Comparison of ENCODE assay signal across 8 mouse cellular contexts in genomic region chr6:124755306-124755705, GRCm38 (mm10). TPM values are rescaled to one million over a fixed set of nuclear protein-coding genes. Genes with fewer than 3 reads are reported as not detected.
DNase-seq lines count a peak whose midpoint lies in the region; ATAC-seq and TF ChIP-seq lines count a peak whose summit lies in the region.

No protein-coding gene starts in this region.

- DNase-seq in layer of hippocampus, adult 2 months (ENCODE audit: low spot score in 2 of 2): no peak
- DNase-seq in layer of hippocampus, adult 9-10 months (ENCODE audit: low spot score): no peak
- DNase-seq in embryonic facial prominence, embryonic 10.5 days (ENCODE audit: low spot score): no peak
- DNase-seq in hindbrain, postnatal 0 days (ENCODE audit: low spot score): no peak
- no peak for DNase-seq in layer of hippocampus, postnatal 14 days (ENCODE audit: low spot score in 2 of 2)
- no peak for DNase-seq in gastrocnemius, postnatal 14 days

- no peaks in the 10 kb centered on the region for H3K27me3 ChIP-seq in embryonic facial prominence, embryonic 10.5 days (replicated peaks; ENCODE audit: low read depth, poor library complexity, severe bottlenecking)
- no peaks in the 10 kb centered on the region for H3K27me3 ChIP-seq in hindbrain, postnatal 0 days (ENCODE audit: insufficient read depth, low read length)
- H3K27me3 ChIP-seq in myocyte (ENCODE audit: control insufficient read depth, insufficient read depth, insufficient read length): no peaks in the 10 kb centered on the region

- no peak for TF ChIP-seq CTCF in layer of hippocampus, adult 2 months (conservative IDR thresholded peaks at IDR 0.05)
- no peak for TF ChIP-seq CTCF in hindbrain, postnatal 0 days (IDR thresholded peaks at IDR 0.05; ENCODE audit: low read depth)

- no peak for ATAC-seq in hindbrain, postnatal 0 days
- no peak for ATAC-seq in cerebellum, adult (ENCODE audit: insufficient number of reproducible peaks, low FRiP score, low TSS enrichment)

- peaks cover 56% of the 10 kb centered on the region for H3K79me2 ChIP-seq in myocyte (ENCODE audit: control insufficient read depth, insufficient read depth)

- H3K4me2 ChIP-seq in hindbrain, postnatal 0 days (ENCODE audit: low read depth, low read length): peak overlapping the region; percentile 85
- H3K4me2 ChIP-seq in myocyte (ENCODE audit: low read depth): peak overlapping the region; percentile 72

- H3K9me3 ChIP-seq in embryonic facial prominence, embryonic 10.5 days: no peaks in the 10 kb centered on the region
- H3K9me3 ChIP-seq in hindbrain, postnatal 0 days (ENCODE audit: low read length): no peaks in the 10 kb centered on the region

- peak overlapping the region; percentile 94 for H3K27ac ChIP-seq in layer of hippocampus, adult 2 months
- peak overlapping the region; percentile 98 for H3K27ac ChIP-seq in embryonic facial prominence, embryonic 10.5 days (replicated peaks)
- H3K27ac ChIP-seq in hindbrain, postnatal 0 days: peak overlapping the region; percentile 97

- H3K4me3 ChIP-seq in layer of hippocampus, adult 2 months: peak overlapping the region; percentile 75
- H3K4me3 ChIP-seq in embryonic facial prominence, embryonic 10.5 days: peak overlapping the region; percentile 81
- H3K4me3 ChIP-seq in hindbrain, postnatal 0 days (ENCODE audit: low read length): peak overlapping the region; percentile 85
- H3K4me3 ChIP-seq in myocyte: peak overlapping the region; percentile 36

- H3K9ac ChIP-seq in hindbrain, postnatal 0 days (replicated peaks; ENCODE audit: low read length): peak overlapping the region; percentile 94

- peaks cover 46% of the 10 kb centered on the region for H3K4me1 ChIP-seq in embryonic facial prominence, embryonic 10.5 days
- peaks cover 34% of the 10 kb centered on the region for H3K4me1 ChIP-seq in hindbrain, postnatal 0 days (ENCODE audit: insufficient read depth, low read length)

- H3ac ChIP-seq in myocyte (ENCODE audit: control insufficient read depth, insufficient read length): peak overlapping the region; percentile 95

- 4% methylated on average over 3 of the region's 3 CpGs for WGBS in embryonic facial prominence, embryonic 10.5 days
- WGBS in hindbrain, postnatal 0 days: 5% methylated on average over 3 of the region's 3 CpGs

- peaks cover 25% of the 10 kb centered on the region for H3K36me3 ChIP-seq in embryonic facial prominence, embryonic 10.5 days (replicated peaks)
- no peaks in the 10 kb centered on the region for H3K36me3 ChIP-seq in hindbrain, postnatal 0 days (ENCODE audit: insufficient read depth, low read length)
- peaks cover 6% of the 10 kb centered on the region for H3K36me3 ChIP-seq in myocyte (ENCODE audit: control insufficient read depth, insufficient read depth)

- intact Hi-C loops in gastrocnemius, postnatal 14 days (cut with DNase I; ENCODE audit: low total_unique reads): no loop called here

- no peak for TF ChIP-seq POLR2A in myocyte (IDR thresholded peaks at IDR 0.05; ENCODE audit: insufficient read length, low read depth)

TF ChIP-seq in myocyte, 11 proteins besides CTCF, POLR2A, EP300 and RAD21:
- TF ChIP-seq TCF12 (IDR thresholded peaks at IDR 0.05; ENCODE audit: insufficient read depth, poor library complexity, severe bottlenecking): no peak
- no peak for TF ChIP-seq POLR2AphosphoS2 (IDR thresholded peaks at IDR 0.05; ENCODE audit: insufficient read length, low read depth)
- TF ChIP-seq CEBPB (IDR thresholded peaks at IDR 0.05; ENCODE audit: insufficient read depth, poor library complexity, severe bottlenecking): peak; percentile 50; the same call in 1 of the 2 replicates

RNA-seq across cellular contexts. Expression of gene Gm45234, which starts 0.5 kb away (rescaled TPM):
- total RNA-seq in layer of hippocampus, adult 2 months (2021): not detected
- not detected in 2 replicates for polyA plus RNA-seq in embryonic facial prominence, embryonic 10.5 days (2016; fragmentation: Nextera tagmentation; extraction: Ambion mirVana)
- 0.26 TPM in 1 of 2 replicates, not detected in the other for total RNA-seq in hindbrain, postnatal 0 days (2014; rRNA removed)
- not detected in 2 replicates for polyA plus RNA-seq in hindbrain, postnatal 0 days (2015; fragmentation: Nextera tagmentation; extraction: Ambion mirVana)
- not detected for polyA plus RNA-seq in myocyte (2012; fragmentation: generic; extraction: Trizol)
- total RNA-seq in layer of hippocampus, postnatal 14 days (2021): 1 to 10 TPM in 1 of 2 experiments, not detected in 1; 1.3 TPM
- total RNA-seq in gastrocnemius, postnatal 14 days (2021): not detected

RNA-seq across cellular contexts. Expression of gene Atn1, which starts 1.0 kb away (rescaled TPM):
- total RNA-seq in layer of hippocampus, adult 2 months (2021): 100 to 1,000 TPM; 159 to 164 TPM
- polyA plus RNA-seq in embryonic facial prominence, embryonic 10.5 days (2016; fragmentation: Nextera tagmentation; extraction: Ambion mirVana): 12.6 and 15.2 TPM in 2 replicates
- total RNA-seq in hindbrain, postnatal 0 days (2014; rRNA removed): 19.1 and 23.7 TPM in 2 replicates
- 19.9 and 21.3 TPM in 2 replicates for polyA plus RNA-seq in hindbrain, postnatal 0 days (2015; fragmentation: Nextera tagmentation; extraction: Ambion mirVana)
- polyA plus RNA-seq in myocyte (2012; fragmentation: generic; extraction: Trizol): 39.4 TPM
- total RNA-seq in layer of hippocampus, postnatal 14 days (2021): 100 to 1,000 TPM; 147 to 149 TPM
- total RNA-seq in gastrocnemius, postnatal 14 days (2021): 10 to 100 TPM; 30.8 to 35.8 TPM

RNA-seq across cellular contexts. Expression of gene Grcc10, which starts 14.1 kb away (rescaled TPM):
- total RNA-seq in layer of hippocampus, adult 2 months (2021): 100 to 1,000 TPM; 295 to 339 TPM
- 425 and 454 TPM in 2 replicates for polyA plus RNA-seq in embryonic facial prominence, embryonic 10.5 days (2016; fragmentation: Nextera tagmentation; extraction: Ambion mirVana)
- total RNA-seq in hindbrain, postnatal 0 days (2014; rRNA removed): 212 and 236 TPM in 2 replicates
- polyA plus RNA-seq in hindbrain, postnatal 0 days (2015; fragmentation: Nextera tagmentation; extraction: Ambion mirVana): 643 and 649 TPM in 2 replicates
- polyA plus RNA-seq in myocyte (2012; fragmentation: generic; extraction: Trizol): 287 TPM
- total RNA-seq in layer of hippocampus, postnatal 14 days (2021): 100 to 1,000 TPM; 297 to 325 TPM
- total RNA-seq in gastrocnemius, postnatal 14 days (2021): 100 to 1,000 TPM; 207 to 228 TPM

RNA-seq across cellular contexts. Expression of gene Eno2, which starts 14.2 kb away (rescaled TPM):
- total RNA-seq in layer of hippocampus, adult 2 months (2021): 1,000 to 10,000 TPM in 1 of 2 experiments, 100 to 1,000 TPM in 1; 981 to 1,025 TPM
- 2.3 and 2.4 TPM in 2 replicates for polyA plus RNA-seq in embryonic facial prominence, embryonic 10.5 days (2016; fragmentation: Nextera tagmentation; extraction: Ambion mirVana)
- total RNA-seq in hindbrain, postnatal 0 days (2014; rRNA removed): 281 and 357 TPM in 2 replicates
- 213 and 216 TPM in 2 replicates for polyA plus RNA-seq in hindbrain, postnatal 0 days (2015; fragmentation: Nextera tagmentation; extraction: Ambion mirVana)
- 19.5 TPM for polyA plus RNA-seq in myocyte (2012; fragmentation: generic; extraction: Trizol)
- 100 to 1,000 TPM; 667 to 671 TPM for total RNA-seq in layer of hippocampus, postnatal 14 days (2021)
- 1 to 10 TPM; 1.9 to 2.3 TPM for total RNA-seq in gastrocnemius, postnatal 14 days (2021)

RNA-seq across cellular contexts. Expression of gene Ptpn6, which starts 16.8 kb away (rescaled TPM):
- 1 to 10 TPM; 5.5 to 6.6 TPM for total RNA-seq in layer of hippocampus, adult 2 months (2021)
- 9.3 and 10.4 TPM in 2 replicates for polyA plus RNA-seq in embryonic facial prominence, embryonic 10.5 days (2016; fragmentation: Nextera tagmentation; extraction: Ambion mirVana)
- 3.8 and 3.9 TPM in 2 replicates for total RNA-seq in hindbrain, postnatal 0 days (2014; rRNA removed)
- polyA plus RNA-seq in hindbrain, postnatal 0 days (2015; fragmentation: Nextera tagmentation; extraction: Ambion mirVana): 4.3 and 4.8 TPM in 2 replicates
- 3.1 TPM for polyA plus RNA-seq in myocyte (2012; fragmentation: generic; extraction: Trizol)
- 1 to 10 TPM; 3.8 to 5.7 TPM for total RNA-seq in layer of hippocampus, postnatal 14 days (2021)
- 1 to 10 TPM; 1.7 to 1.9 TPM for total RNA-seq in gastrocnemius, postnatal 14 days (2021)
